Mouse (Mus musculus) C2C12 (cell line): ENCODE results near the gene Mettl24. TPM values are rescaled to one million over a fixed set of nuclear protein-coding genes. Genes with fewer than 3 reads are reported as not detected.

Source experiments
- H3K27me3 ChIP-seq: one replicate; pipeline ENCODE4 v1.6.1; 2011; ENCODE audit not compliant: control insufficient read depth, insufficient read depth, insufficient read length
- H3K36me3 ChIP-seq: one replicate; pipeline ENCODE4 v1.6.1; 2011; ENCODE audit not compliant: control insufficient read depth, insufficient read depth
- H3K4me3 ChIP-seq: one replicate; pipeline ENCODE4 v1.5.1; 2011; ENCODE audit warnings: mild to moderate bottlenecking, control low read depth; ENCODE audit not compliant: poor library complexity, insufficient read depth, severe bottlenecking
- H3K79me2 ChIP-seq: one replicate; pipeline ENCODE4 v1.6.1; 2011; ENCODE audit not compliant: control insufficient read depth, insufficient read depth
- H3K79me3 ChIP-seq: one replicate; pipeline ENCODE4 v1.6.1; 2011; ENCODE audit warnings: low read depth, control low read depth
- H3ac ChIP-seq: one replicate; pipeline ENCODE3; 2011; ENCODE audit warnings: low read depth; ENCODE audit not compliant: control insufficient read depth, insufficient read length
- CEBPB ChIP-seq: IDR thresholded peaks from one replicate; pipeline ENCODE4 v1.6.1; 2011; ENCODE audit warnings: low read depth, mild to moderate bottlenecking, control low read depth, moderate library complexity
- CTCF ChIP-seq: IDR thresholded peaks from one replicate; pipeline ENCODE4 v1.5.1; 2011; ENCODE audit not compliant: control insufficient read depth, insufficient read depth, insufficient read length
- FOSL1 ChIP-seq: IDR thresholded peaks from one replicate; pipeline ENCODE4 v1.8.0; 2011; ENCODE audit warnings: mild to moderate bottlenecking, low read length; ENCODE audit not compliant: poor library complexity, insufficient read depth, severe bottlenecking
- MAX ChIP-seq: IDR thresholded peaks from one replicate; pipeline ENCODE4 v1.6.1; 2011; ENCODE audit warnings: mild to moderate bottlenecking, control low read depth
- MYOD1 ChIP-seq: IDR thresholded peaks from one replicate; pipeline ENCODE4 v1.6.1; 2011; ENCODE audit warnings: low read depth; ENCODE audit not compliant: control insufficient read depth, insufficient read length
- MYOG ChIP-seq: IDR thresholded peaks from one replicate; pipeline ENCODE4 v1.6.1; 2011; ENCODE audit not compliant: control insufficient read depth, insufficient read length; ENCODE audit errors: extremely low read depth
- USF1 ChIP-seq: IDR thresholded peaks from one replicate; pipeline ENCODE4 v1.6.1; 2011; ENCODE audit warnings: low read depth, mild to moderate bottlenecking, control low read depth, moderate library complexity
- polyA plus RNA-seq: library from polyadenylated mRNA; unstranded; fragments of >200 nt; fragmentation: generic; extraction: Trizol; gene quantifications from one replicate; pipeline ENCODE4 v1.2.1, GENCODE M21; 2012; ENCODE audit warnings: missing spikeins

The Mettl24 gene
- polyA plus RNA-seq, 1 experiment, result 0.76 TPM

GRCm38 (mm10) chr10:40641901-40642300, 41.2 kb upstream of the Mettl24 start:
- H3K79me2 ChIP-seq, result no peaks in the 10 kb centered on the region

GRCm38 (mm10) chr10:40643126-40643525, 40.0 kb upstream of the Mettl24 start:
- H3K27me3 ChIP-seq, result no peaks in the 10 kb centered on the region
- H3ac ChIP-seq, result no peak overlapping the region
- H3K79me3 ChIP-seq, result no peaks in the 10 kb centered on the region
- no peak for TF ChIP-seq CTCF
- TF ChIP-seq CEBPB, result no peak
- TF ChIP-seq MAX, result no peak
- no peak for TF ChIP-seq FOSL1
- no peak for TF ChIP-seq USF1
- TF ChIP-seq MYOG, result no peak
- no peak for TF ChIP-seq MYOD1
- H3K79me2 ChIP-seq, result no peaks in the 10 kb centered on the region
- H3K4me3 ChIP-seq, result no peak overlapping the region
- no peaks in the 10 kb centered on the region for H3K36me3 ChIP-seq

More at GRCm38 (mm10) chr10:40641901-40642300, 41.2 kb upstream of the Mettl24 start:
- TF ChIP-seq MYOG (no peak), CTCF (no peak), CEBPB (no peak), FOSL1 (no peak), USF1 (no peak), MYOD1 (no peak), MAX (no peak)
- H3K27me3 ChIP-seq, result no peaks in the 10 kb centered on the region
- H3ac ChIP-seq, result no peak overlapping the region
- no peaks in the 10 kb centered on the region for H3K79me3 ChIP-seq
- H3K36me3 ChIP-seq, result no peaks in the 10 kb centered on the region
- H3K4me3 ChIP-seq, result no peak overlapping the region

GRCm38 (mm10) chr10:40644456-40644855, 38.6 kb upstream of the Mettl24 start:
- Histone ChIP-seq H3K79me2 (no peaks in the 10 kb centered on the region), H3K79me3 (no peaks in the 10 kb centered on the region), H3K36me3 (no peaks in the 10 kb centered on the region), H3K4me3 (no peak overlapping the region), H3K27me3 (no peaks in the 10 kb centered on the region), H3ac (no peak overlapping the region)
- TF ChIP-seq MAX (peak; percentile 44), MYOD1 (peak; percentile 90), FOSL1 (no peak), CEBPB (no peak), CTCF (no peak), MYOG (no peak), USF1 (no peak)

GRCm38 (mm10) chr10:40645346-40645745, 37.7 kb upstream of the Mettl24 start:
- Histone ChIP-seq H3K36me3 (no peaks in the 10 kb centered on the region), H3K4me3 (no peak overlapping the region), H3K79me3 (no peaks in the 10 kb centered on the region), H3K27me3 (no peaks in the 10 kb centered on the region), H3ac (no peak overlapping the region), H3K79me2 (no peaks in the 10 kb centered on the region)
- no peak for TF ChIP-seq MYOG
- no peak for TF ChIP-seq USF1
- TF ChIP-seq CTCF, result no peak
- TF ChIP-seq CEBPB, result no peak
- no peak for TF ChIP-seq MAX
- no peak for TF ChIP-seq MYOD1
- TF ChIP-seq FOSL1, result no peak

- H3K36me3 ChIP-seq, result no peaks in the 10 kb centered on the region
Observed at GRCm38 (mm10) chr10:40648776-40649175, 34.3 kb upstream of the Mettl24 start.

GRCm38 (mm10) chr10:40649634-40650033, 33.4 kb upstream of the Mettl24 start:
- no peak for TF ChIP-seq FOSL1
- TF ChIP-seq MYOD1, result no peak
- TF ChIP-seq CTCF, result no peak
- no peak for TF ChIP-seq MAX
- H3K79me2 ChIP-seq, result no peaks in the 10 kb centered on the region
- no peaks in the 10 kb centered on the region for H3K27me3 ChIP-seq

More at GRCm38 (mm10) chr10:40648776-40649175, 34.3 kb upstream of the Mettl24 start:
- Histone ChIP-seq H3K79me3 (no peaks in the 10 kb centered on the region), H3K4me3 (no peak overlapping the region), H3K27me3 (no peaks in the 10 kb centered on the region), H3ac (no peak overlapping the region), H3K79me2 (no peaks in the 10 kb centered on the region)
- no peak for TF ChIP-seq MYOD1
- peak; percentile 44 for TF ChIP-seq CEBPB

More at GRCm38 (mm10) chr10:40649634-40650033, 33.4 kb upstream of the Mettl24 start:
- no peaks in the 10 kb centered on the region for H3K79me3 ChIP-seq
- no peak overlapping the region for H3K4me3 ChIP-seq
- H3K36me3 ChIP-seq, result no peaks in the 10 kb centered on the region
- no peak overlapping the region for H3ac ChIP-seq
